Mouse (Mus musculus): ENCODE data around the gene Fancf. TPM values are rescaled to one million over a fixed set of nuclear protein-coding genes. Genes with fewer than 3 reads are reported as not detected.
A peak's percentile ranks its signal among the peaks of the same experiment; 100 is the strongest.

Gene Fancf
- 11.1 and 11.9 TPM in 2 replicates for polyA plus RNA-seq (2015; fragmentation: Nextera tagmentation; extraction: Ambion mirVana)

DNA sequence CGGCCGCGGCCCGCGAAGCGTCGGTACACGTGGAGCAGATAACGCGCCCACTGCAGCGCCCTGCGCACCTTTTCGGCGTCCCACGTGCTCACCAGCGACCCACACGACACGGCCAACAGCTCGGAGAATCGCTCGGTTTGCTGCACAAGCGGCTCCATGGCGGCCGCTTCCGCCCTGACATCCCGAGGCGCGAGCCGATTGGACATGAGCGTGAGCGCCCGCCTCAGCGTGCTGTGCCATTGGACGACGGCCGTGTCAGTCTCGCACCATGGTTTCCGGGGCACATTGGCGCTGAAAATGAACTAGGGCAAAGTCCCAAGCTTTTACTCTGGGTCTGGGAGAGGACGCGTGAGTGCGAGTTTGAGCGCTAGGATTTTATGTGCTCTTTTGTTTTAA is at the start of gene Fancf:
TSS of gene Fancf (minus strand) at position 171 of the 396 bp plus-strand sequence.
- H3K36me3 ChIP-seq = peaks cover 22% of the 10 kb centered on the region
- H3K27me3 ChIP-seq = no peaks in the 10 kb centered on the region
- peak within 1 kb of the TSS; percentile 81 for H3K4me3 ChIP-seq (replicated peaks)
- WGBS = under 1% methylated on average over 42 of the region's 43 CpGs
- H3K9ac ChIP-seq = peak within 1 kb of the TSS; percentile 84
- H3K27ac ChIP-seq = peak within 1 kb of the TSS; percentile 99
- peak; percentile 98 for ATAC-seq (replicated peaks; ENCODE audit: low FRiP score)
- H3K4me1 ChIP-seq = peaks cover 27% of the 10 kb centered on the region
- H3K4me2 ChIP-seq = peak within 1 kb of the TSS; percentile 60
- no peaks in the 10 kb centered on the region for H3K9me3 ChIP-seq (replicated peaks)

DNA sequence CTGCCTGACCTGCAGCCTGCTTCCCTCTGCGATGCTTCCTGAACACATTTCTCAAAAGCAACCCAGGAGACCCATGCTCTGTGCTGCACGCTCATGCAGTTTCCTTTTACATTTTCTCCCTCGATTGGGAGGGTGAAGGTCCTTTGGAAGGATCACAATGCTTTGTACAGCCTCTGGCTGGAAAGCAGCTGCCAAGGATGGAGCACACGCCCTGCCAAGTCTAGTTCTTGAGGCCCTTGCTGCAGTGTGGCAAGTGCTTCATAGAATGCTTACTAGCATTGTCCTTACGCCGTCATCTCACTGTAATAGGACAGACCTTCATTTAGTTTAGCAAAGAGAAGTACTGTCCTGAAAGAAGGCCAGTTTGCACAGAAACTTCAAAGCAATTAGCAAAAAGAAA is 37.0 kb upstream of the Fancf start:
- Histone ChIP-seq H3K27me3 (no peaks in the 10 kb centered on the region), H3K4me1 (no peaks in the 10 kb centered on the region), H3K9ac (no peak overlapping the region), H3K9me3 (replicated peaks) (no peaks in the 10 kb centered on the region), H3K4me3 (replicated peaks) (no peak overlapping the region), H3K4me2 (no peak overlapping the region), H3K27ac (no peak overlapping the region), H3K36me3 (no peaks in the 10 kb centered on the region)
- 73% methylated on average over 6 of the region's 6 CpGs for WGBS
- no peak for ATAC-seq (replicated peaks; ENCODE audit: low FRiP score)

DNA sequence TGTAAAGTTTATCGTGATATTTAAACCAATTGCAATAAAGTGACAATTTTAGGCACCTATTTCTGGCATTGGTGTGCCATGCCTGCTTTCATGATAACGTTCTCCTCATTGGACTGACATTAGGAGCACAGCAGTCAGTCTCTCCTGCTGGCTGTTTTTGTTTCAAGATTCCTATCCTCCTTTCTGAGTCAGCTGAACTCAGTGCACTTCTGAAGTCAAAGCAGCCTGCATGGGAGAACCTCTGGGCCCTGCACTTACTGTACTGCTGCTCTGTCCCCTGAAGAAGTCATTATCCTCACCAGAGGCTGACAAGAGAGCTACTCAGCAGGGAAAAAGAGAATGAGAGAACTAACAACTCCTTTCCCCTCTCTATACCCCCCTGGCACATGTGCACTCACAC is 32.9 kb upstream of the Fancf start:
- Histone ChIP-seq H3K4me3 (replicated peaks) (no peak overlapping the region), H3K9ac (no peak overlapping the region), H3K36me3 (no peaks in the 10 kb centered on the region), H3K4me2 (no peak overlapping the region), H3K27me3 (no peaks in the 10 kb centered on the region), H3K27ac (no peak overlapping the region), H3K4me1 (no peaks in the 10 kb centered on the region), H3K9me3 (replicated peaks) (no peaks in the 10 kb centered on the region)
- no peak for ATAC-seq (replicated peaks; ENCODE audit: low FRiP score)
- 60% methylated on average over 2 of the region's 2 CpGs for WGBS

DNA sequence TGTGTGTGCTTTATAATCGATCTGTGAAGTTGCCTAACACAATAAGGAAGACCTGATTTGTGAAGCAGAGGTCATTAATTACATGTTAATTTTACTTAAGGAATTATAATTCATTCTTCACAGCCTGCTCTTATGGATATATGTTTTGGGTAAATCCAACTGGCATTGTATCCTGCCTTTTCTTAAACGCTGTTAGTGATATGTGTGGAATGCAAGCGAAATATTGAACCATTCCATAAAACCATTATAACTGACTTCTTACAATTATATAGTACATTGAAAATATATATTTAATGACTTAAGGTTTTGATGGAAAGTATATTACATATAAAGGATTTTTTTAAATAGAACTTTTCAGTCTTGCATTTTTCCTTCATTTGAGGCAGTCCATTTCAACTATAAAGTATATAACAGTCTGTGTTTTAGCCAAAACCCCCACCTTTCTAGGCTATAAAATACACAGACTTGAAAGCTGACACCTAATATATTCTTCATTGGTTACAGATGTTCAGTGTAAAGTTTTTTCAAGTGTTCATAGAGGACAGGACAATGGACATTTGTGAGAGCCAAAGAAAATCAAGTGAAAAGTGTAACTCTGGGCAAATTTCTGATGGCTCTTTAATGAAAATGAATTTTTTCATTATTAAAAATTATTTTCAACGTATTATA is 32.2 kb upstream of the Fancf start:
- Histone ChIP-seq H3K27ac (no peak overlapping the region), H3K36me3 (no peaks in the 10 kb centered on the region), H3K4me2 (no peak overlapping the region), H3K4me3 (replicated peaks) (no peak overlapping the region), H3K4me1 (no peaks in the 10 kb centered on the region), H3K9ac (no peak overlapping the region), H3K27me3 (no peaks in the 10 kb centered on the region), H3K9me3 (replicated peaks) (no peaks in the 10 kb centered on the region)
- WGBS = 80% methylated on average over 4 of the region's 4 CpGs
- ATAC-seq (replicated peaks; ENCODE audit: low FRiP score) = no peak

DNA sequence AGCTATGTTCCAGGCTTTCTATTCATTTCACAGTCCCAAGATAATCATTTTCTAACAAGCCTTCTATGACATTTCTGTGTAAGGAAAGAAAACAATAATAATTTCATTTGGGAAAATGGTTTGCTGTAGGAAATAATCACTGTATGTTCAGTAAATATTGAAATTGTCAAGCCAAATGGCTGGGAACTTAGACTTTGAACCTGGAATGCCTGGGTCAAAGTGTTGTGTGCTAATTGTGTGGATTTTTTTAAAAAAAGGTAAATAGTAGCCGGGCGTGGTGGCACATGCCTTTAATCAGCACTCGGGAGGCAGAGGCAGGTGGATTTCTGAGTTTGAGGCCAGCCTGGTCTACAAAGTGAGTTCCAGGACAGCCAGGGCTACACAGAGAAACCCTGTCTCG is 30.9 kb upstream of the Fancf start:
- H3K4me3 ChIP-seq (replicated peaks) = no peak overlapping the region
- H3K9me3 ChIP-seq (replicated peaks) = no peaks in the 10 kb centered on the region
- no peaks in the 10 kb centered on the region for H3K36me3 ChIP-seq
- no peak overlapping the region for H3K4me2 ChIP-seq
- no peak overlapping the region for H3K27ac ChIP-seq
- H3K9ac ChIP-seq = no peak overlapping the region
- no peaks in the 10 kb centered on the region for H3K27me3 ChIP-seq
- peaks cover 6% of the 10 kb centered on the region; the same call in 1 of the 2 replicates for H3K4me1 ChIP-seq
- 92% methylated on average over 4 of the region's 4 CpGs for WGBS
- ATAC-seq (replicated peaks; ENCODE audit: low FRiP score) = no peak

DNA sequence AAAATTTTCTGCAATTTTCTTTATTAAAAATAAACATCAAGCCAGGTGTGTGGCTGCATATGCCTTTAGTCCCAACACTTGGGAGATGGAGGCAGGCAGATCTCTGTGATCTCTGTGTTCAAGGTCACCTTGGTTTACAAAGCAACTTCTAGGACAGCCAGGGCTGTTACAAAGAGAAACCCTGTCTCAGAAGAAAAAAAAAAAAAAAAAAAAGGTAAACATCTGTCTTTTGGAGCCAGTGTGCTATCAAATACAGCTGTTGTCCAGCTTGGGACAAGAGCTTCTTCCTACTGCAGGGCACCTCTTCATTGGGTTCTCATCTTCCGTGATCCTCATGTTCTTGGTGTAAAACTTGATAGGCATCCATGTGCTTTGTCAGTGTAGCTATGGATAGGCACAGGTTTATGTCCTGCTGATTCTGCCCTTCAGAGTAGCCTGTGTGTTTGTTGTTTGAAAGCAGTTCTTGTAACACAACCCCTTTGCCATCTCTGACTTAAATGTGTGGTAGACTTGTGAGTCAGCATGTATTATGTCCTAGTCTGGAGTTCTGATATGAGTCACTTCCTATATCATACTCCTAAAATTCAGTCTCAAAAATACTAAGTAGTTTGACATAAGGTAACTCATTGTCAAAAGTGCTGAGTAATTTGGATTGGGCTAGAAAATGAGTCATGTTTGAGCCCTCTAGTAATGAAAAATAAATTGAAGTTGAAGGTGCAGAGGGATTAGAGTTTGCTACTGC is 30.3 kb upstream of the Fancf start:
- Histone ChIP-seq H3K27ac (no peak overlapping the region), H3K4me1 (peaks cover 10% of the 10 kb centered on the region), H3K9me3 (replicated peaks) (no peaks in the 10 kb centered on the region), H3K4me3 (replicated peaks) (no peak overlapping the region), H3K9ac (no peak overlapping the region), H3K36me3 (no peaks in the 10 kb centered on the region), H3K27me3 (no peaks in the 10 kb centered on the region), H3K4me2 (no peak overlapping the region)
- ATAC-seq (replicated peaks; ENCODE audit: low FRiP score) = no peak
- WGBS = 83% methylated on average over 1 of the region's 1 CpGs

DNA sequence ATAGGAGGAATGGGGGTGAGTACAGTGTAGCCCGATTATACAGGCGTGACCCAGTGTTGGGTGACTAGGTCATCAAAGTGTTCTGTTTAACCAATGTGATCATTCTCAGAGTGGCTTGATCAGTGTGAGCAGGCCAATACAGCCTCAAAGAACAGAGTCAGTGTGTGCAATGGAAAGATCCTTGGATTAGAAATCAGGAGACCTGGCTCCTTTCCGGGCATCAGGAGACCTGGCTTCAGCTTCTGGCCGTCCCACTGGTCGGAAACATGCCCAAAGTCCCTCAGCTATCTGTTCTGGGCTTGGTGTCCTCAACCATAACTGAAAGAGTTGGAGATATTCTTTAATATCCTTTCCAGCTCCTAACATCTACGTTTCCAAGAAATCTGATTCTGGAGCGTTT is 27.5 kb upstream of the Fancf start:
- Histone ChIP-seq H3K9me3 (replicated peaks) (no peaks in the 10 kb centered on the region), H3K9ac (no peak overlapping the region), H3K27ac (no peak overlapping the region), H3K4me2 (no peak overlapping the region), H3K4me1 (peaks cover 19% of the 10 kb centered on the region), H3K4me3 (replicated peaks) (no peak overlapping the region), H3K36me3 (no peaks in the 10 kb centered on the region), H3K27me3 (no peaks in the 10 kb centered on the region)
- no peak for ATAC-seq (replicated peaks; ENCODE audit: low FRiP score)
- 89% methylated on average over 7 of the region's 7 CpGs for WGBS

DNA sequence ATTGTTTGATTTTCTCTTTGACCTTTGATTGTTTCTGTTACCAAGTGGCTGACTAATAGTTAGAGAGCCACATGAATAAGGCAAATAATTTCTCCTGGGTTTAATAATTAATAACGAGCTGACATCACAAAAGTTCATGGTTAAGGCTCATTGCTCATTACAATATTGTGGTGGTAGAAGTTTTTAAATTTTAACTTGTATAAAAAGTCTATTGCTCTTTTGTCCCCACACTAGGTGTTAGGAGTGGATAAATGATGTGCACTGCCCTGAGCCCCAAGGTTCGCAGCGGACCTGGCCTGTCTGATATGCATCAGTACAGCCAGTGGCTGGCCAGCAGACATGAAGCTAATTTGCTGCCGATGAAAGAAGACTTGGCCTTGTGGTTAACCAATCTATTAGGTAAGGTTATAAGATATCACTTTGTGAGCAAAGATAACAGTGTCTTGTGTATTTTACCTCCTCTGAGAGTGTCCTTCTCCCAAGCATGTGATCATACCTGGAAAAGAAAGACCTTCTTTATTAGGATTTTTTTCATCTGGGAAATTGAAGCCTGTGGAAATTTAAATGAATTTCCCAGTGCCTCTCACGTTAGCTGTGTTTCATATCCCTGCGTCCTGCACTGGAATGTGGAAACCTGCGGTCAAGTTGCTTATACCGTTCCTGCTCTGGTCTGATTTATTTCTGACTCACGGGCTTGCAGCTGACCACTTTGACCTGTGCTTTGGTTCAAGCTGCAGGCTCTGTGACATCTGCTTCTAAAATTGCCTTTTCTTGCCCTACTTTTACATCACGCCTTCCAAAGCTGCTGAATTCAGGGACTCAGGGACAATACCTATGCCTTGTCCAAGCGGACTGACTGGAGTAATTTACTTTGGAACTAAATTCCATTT is 25.9 kb upstream of the Fancf start:
- no peaks in the 10 kb centered on the region for H3K27me3 ChIP-seq
- peak overlapping the region; percentile 17; the same call in 1 of the 2 replicates for H3K4me3 ChIP-seq (replicated peaks)
- H3K27ac ChIP-seq = peak overlapping the region; percentile 54
- ATAC-seq (replicated peaks; ENCODE audit: low FRiP score) = peak; percentile 73
- no peaks in the 10 kb centered on the region for H3K9me3 ChIP-seq (replicated peaks)
- no peak overlapping the region for H3K9ac ChIP-seq
- H3K36me3 ChIP-seq = no peaks in the 10 kb centered on the region
- WGBS = 36% methylated on average over 11 of the region's 11 CpGs
- peaks cover 19% of the 10 kb centered on the region for H3K4me1 ChIP-seq
- peak overlapping the region; percentile 10; the same call in 1 of the 2 replicates for H3K4me2 ChIP-seq

DNA sequence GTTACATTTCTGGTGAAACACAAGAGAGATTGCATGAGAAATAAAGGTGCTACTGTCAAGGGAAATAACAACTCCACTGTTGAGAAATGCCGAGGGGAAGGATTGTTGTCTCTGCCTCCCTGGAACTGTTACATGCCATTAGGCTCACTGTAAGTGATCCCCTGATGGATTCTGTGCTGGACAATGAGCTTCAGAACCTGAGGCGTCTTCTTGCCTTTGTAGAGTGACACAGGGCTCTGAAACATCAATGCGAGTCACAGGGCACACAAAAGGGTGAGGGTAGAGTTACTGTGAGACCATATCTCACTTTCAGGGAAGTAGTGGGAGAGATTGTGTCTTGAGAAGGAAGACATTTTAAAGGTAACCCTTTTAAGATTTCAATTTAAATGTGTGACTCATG is 23.3 kb upstream of the Fancf start:
- Histone ChIP-seq H3K4me2 (no peak overlapping the region), H3K9me3 (replicated peaks) (no peaks in the 10 kb centered on the region), H3K27ac (no peak overlapping the region), H3K27me3 (no peaks in the 10 kb centered on the region), H3K36me3 (no peaks in the 10 kb centered on the region), H3K4me1 (peaks cover 21% of the 10 kb centered on the region), H3K4me3 (replicated peaks) (no peak overlapping the region), H3K9ac (no peak overlapping the region)
- WGBS = 37% methylated on average over 3 of the region's 3 CpGs
- ATAC-seq (replicated peaks; ENCODE audit: low FRiP score) = peak; percentile 72

DNA sequence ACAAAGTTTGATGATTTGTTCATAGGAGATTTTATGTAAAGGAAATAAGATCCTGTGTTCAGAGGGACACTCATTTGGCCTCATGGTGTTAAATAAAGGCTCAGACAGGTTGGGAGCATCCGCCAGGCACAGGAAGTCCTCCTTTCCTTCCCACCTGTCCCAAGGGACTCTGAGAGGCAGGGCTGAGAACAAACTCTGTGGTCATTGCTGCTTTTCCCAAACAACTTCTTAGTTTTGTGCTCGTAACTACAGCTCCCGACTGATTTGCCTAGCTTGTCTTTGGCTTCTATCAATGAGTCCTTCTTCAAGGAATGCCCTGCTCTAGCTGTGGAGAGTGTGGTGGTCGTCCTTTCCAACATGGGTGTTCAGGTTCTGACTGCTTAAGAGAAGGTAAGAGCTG is 18.1 kb upstream of the Fancf start:
- Histone ChIP-seq H3K27ac (no peak overlapping the region), H3K9ac (no peak overlapping the region), H3K36me3 (no peaks in the 10 kb centered on the region), H3K27me3 (no peaks in the 10 kb centered on the region), H3K9me3 (replicated peaks) (no peaks in the 10 kb centered on the region), H3K4me2 (peak overlapping the region; percentile 82; the same call in 1 of the 2 replicates), H3K4me3 (replicated peaks) (no peak overlapping the region), H3K4me1 (peaks cover 21% of the 10 kb centered on the region)
- ATAC-seq (replicated peaks; ENCODE audit: low FRiP score) = no peak
- 57% methylated on average over 4 of the region's 4 CpGs for WGBS

DNA sequence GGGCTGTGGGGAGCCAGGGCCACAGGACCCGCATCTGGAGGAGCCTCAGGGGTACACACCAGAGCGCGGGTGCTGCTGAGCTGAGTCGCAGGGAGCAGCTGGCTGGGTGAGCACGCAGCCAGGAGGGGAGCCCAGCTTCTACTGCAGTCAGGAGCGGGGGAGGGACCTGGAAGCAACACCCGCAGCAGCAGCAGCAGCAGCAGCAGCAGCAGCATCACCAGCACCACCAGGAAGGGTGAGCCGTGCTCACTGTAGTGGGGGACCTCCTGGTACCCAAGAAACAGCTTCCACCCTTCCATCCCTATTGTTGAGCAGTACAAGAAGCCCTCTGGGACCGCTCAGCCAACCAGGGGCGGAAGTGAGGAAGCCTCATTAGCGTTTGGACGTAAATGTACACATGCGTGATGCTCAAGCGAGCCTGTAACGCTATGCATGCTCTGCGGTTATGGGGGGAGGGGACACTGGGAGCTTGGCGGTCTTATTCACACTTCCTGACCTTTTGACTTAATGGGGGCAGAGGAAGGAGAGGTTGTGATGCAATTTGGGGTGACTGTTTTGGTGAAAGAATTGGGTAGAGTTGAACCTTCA is 17.2 kb upstream of the Fancf start:
- no peaks in the 10 kb centered on the region for H3K9me3 ChIP-seq (replicated peaks)
- no peaks in the 10 kb centered on the region for H3K27me3 ChIP-seq
- peak overlapping the region; percentile 82 for H3K4me2 ChIP-seq
- peak; percentile 88 for ATAC-seq (replicated peaks; ENCODE audit: low FRiP score)
- H3K9ac ChIP-seq = peak overlapping the region; percentile 56
- WGBS = 0% methylated on average over 17 of the region's 17 CpGs
- peak overlapping the region; percentile 53 for H3K4me3 ChIP-seq (replicated peaks)
- H3K36me3 ChIP-seq = no peaks in the 10 kb centered on the region
- H3K4me1 ChIP-seq = peaks cover 21% of the 10 kb centered on the region
- peak overlapping the region; percentile 98 for H3K27ac ChIP-seq

Measured in kidney, embryonic 15.5 days (tissue).